Comparison of ENCODE assay signal across 8 mouse cellular contexts in genomic region chr3:32530041-32530440, GRCm38 (mm10). TPM values are rescaled to one million over a fixed set of nuclear protein-coding genes. Genes with fewer than 3 reads are reported as not detected.
DNase-seq lines count a peak whose midpoint lies in the region; ATAC-seq and TF ChIP-seq lines count a peak whose summit lies in the region.

No protein-coding gene starts in this region.

- H3K27me3 ChIP-seq in kidney, embryonic 16.5 days (ENCODE audit: insufficient read depth, low read length) = no peaks in the 10 kb centered on the region
- no peaks in the 10 kb centered on the region for H3K27me3 ChIP-seq in hindbrain, embryonic 14.5 days (ENCODE audit: control insufficient read depth, insufficient read depth, low read length)
- H3K27me3 ChIP-seq in midbrain, embryonic 16.5 days (ENCODE audit: control insufficient read depth, insufficient read depth, low read depth, low read length) = no peaks in the 10 kb centered on the region

- H3K27ac ChIP-seq in kidney, embryonic 16.5 days (ENCODE audit: low read length) = no peak overlapping the region
- no peak overlapping the region for H3K27ac ChIP-seq in cortical plate, adult 2 months (ENCODE audit: insufficient read depth, low read length)
- 0 out of 2 replicates have a peak overlapping the region, but pooled peaks have one; percentile 72 for H3K27ac ChIP-seq in hindbrain, embryonic 14.5 days
- peak overlapping the region; percentile 85 for H3K27ac ChIP-seq in midbrain, embryonic 16.5 days (ENCODE audit: low read length)

- WGBS in kidney, embryonic 16.5 days = 15% methylated on average over 5 of the region's 5 CpGs
- 14% methylated on average over 5 of the region's 5 CpGs for whole genome bisulfite sequencing in hindbrain, embryonic 14.5 days
- WGBS in midbrain, embryonic 16.5 days = 15% methylated on average over 5 of the region's 5 CpGs

- DNase-seq in kidney, postnatal 25 days = no peak
- no peak for DNase-seq in hindbrain, embryonic 14.5 days (ENCODE audit: low spot score)
- no peak for DNase-seq in adrenal gland, adult 18-20 months (ENCODE audit: low spot score in 2 of 2)
- DNase-seq in natural killer cell, adult 2 months (ENCODE audit: low spot score in 2 of 2) = no peak

- H3K36me3 ChIP-seq in kidney, embryonic 16.5 days (ENCODE audit: insufficient read depth, low read length) = peaks cover 27% of the 10 kb centered on the region; the same call in 1 of the 2 replicates
- H3K36me3 ChIP-seq in hindbrain, embryonic 14.5 days (replicated peaks; ENCODE audit: control insufficient read depth, insufficient read depth) = peaks cover 33% of the 10 kb centered on the region
- peaks cover 12% of the 10 kb centered on the region; the same call in 1 of the 2 replicates for H3K36me3 ChIP-seq in midbrain, embryonic 16.5 days (ENCODE audit: control insufficient read depth, insufficient read depth, low read length)

- H3K9me3 ChIP-seq in kidney, embryonic 16.5 days (ENCODE audit: low read length) = peaks cover 7% of the 10 kb centered on the region
- 0 out of 2 replicates have a peak, but pooled peaks cover 5% of the 10 kb centered on the region for H3K9me3 ChIP-seq in hindbrain, embryonic 14.5 days (ENCODE audit: control insufficient read depth, low read length)
- no peaks in the 10 kb centered on the region for H3K9me3 ChIP-seq in midbrain, embryonic 16.5 days (replicated peaks; ENCODE audit: control insufficient read depth, low read length, poor library complexity, severe bottlenecking)

- H3K9ac ChIP-seq in kidney, embryonic 16.5 days (replicated peaks; ENCODE audit: low read length) = peak overlapping the region; percentile 78
- H3K9ac ChIP-seq in hindbrain, embryonic 14.5 days = peak overlapping the region; percentile 70
- H3K9ac ChIP-seq in midbrain, embryonic 16.5 days (ENCODE audit: low read depth, low read length) = peak overlapping the region; percentile 79; the same call in 1 of the 2 replicates

- H3K4me3 ChIP-seq in kidney, embryonic 16.5 days (ENCODE audit: low read length) = peak overlapping the region; percentile 77
- H3K4me3 ChIP-seq in cortical plate, adult 2 months (ENCODE audit: insufficient read depth, low read length) = peak overlapping the region; percentile 88; the same call in 1 of the 2 replicates
- peak overlapping the region; percentile 75 for H3K4me3 ChIP-seq in hindbrain, embryonic 14.5 days (replicated peaks; ENCODE audit: low read length)
- peak overlapping the region; percentile 90 for H3K4me3 ChIP-seq in midbrain, embryonic 16.5 days (ENCODE audit: low read depth, low read length)

- ATAC-seq in kidney, embryonic 16.5 days (ENCODE audit: low FRiP score, low TSS enrichment) = no peak
- no peak for ATAC-seq in hindbrain, embryonic 14.5 days (ENCODE audit: low FRiP score)
- no peak for ATAC-seq in midbrain, embryonic 16.5 days
- no peak for ATAC-seq in erythroid progenitor cell, adult 5-6 weeks (replicated peaks; ENCODE audit: low FRiP score, poor library complexity, severe bottlenecking)

- peaks cover 8% of the 10 kb centered on the region for H3K4me1 ChIP-seq in kidney, embryonic 16.5 days (ENCODE audit: insufficient read depth, low read length)
- H3K4me1 ChIP-seq in cortical plate, adult 2 months (ENCODE audit: control insufficient read depth, insufficient read depth, low read length) = peaks cover 1% of the 10 kb centered on the region; the same call in 1 of the 2 replicates
- H3K4me1 ChIP-seq in hindbrain, embryonic 14.5 days (replicated peaks; ENCODE audit: control insufficient read depth, insufficient read depth, low read length) = peaks cover 7% of the 10 kb centered on the region
- peaks cover 13% of the 10 kb centered on the region for H3K4me1 ChIP-seq in midbrain, embryonic 16.5 days (ENCODE audit: control insufficient read depth, insufficient read depth, low read length)

- H3K4me2 ChIP-seq in kidney, embryonic 16.5 days (replicated peaks; ENCODE audit: low read depth, low read length) = peak overlapping the region; percentile 69
- H3K4me2 ChIP-seq in hindbrain, embryonic 14.5 days (replicated peaks) = peak overlapping the region; percentile 64
- peak overlapping the region; percentile 76 for H3K4me2 ChIP-seq in midbrain, embryonic 16.5 days (ENCODE audit: low read length)

- TF ChIP-seq POLR2A in cortical plate, adult 2 months (IDR thresholded peaks at IDR 0.05; ENCODE audit: extremely low read depth, insufficient read depth, low read length) = no peak

- no peak for TF ChIP-seq CTCF in cortical plate, adult 2 months (IDR thresholded peaks at IDR 0.05; ENCODE audit: extremely low read depth, insufficient read depth, low read length)

RNA-seq across cellular contexts. Expression of gene Mfn1, which starts 0.8 kb away (rescaled TPM):
- polyA plus RNA-seq in kidney, embryonic 16.5 days (2015; fragmentation: Nextera tagmentation; extraction: Ambion mirVana) = 35.2 and 37.6 TPM in 2 replicates
- polyA plus RNA-seq in cortical plate, adult 2 months (2012; rRNA removed) = 101 and 106 TPM in 2 replicates
- 34.6 and 41.7 TPM in 2 replicates for polyA plus RNA-seq in hindbrain, embryonic 14.5 days (2014; fragmentation: Nextera tagmentation; extraction: Ambion mirVana)
- 41.7 and 43.5 TPM in 2 replicates for polyA plus RNA-seq in midbrain, embryonic 16.5 days (2015; fragmentation: Nextera tagmentation; extraction: Ambion mirVana)
- 10 to 100 TPM; 96.4 to 98.4 TPM for total RNA-seq in adrenal gland, adult 18-20 months (2021)
- 27.2 and 40.0 TPM in 2 replicates for total RNA-seq in erythroid progenitor cell, adult 5-6 weeks (2015; ENCODE audit: low replicate concordance)
- 15.8 and 51.1 TPM in 2 replicates for total RNA-seq in erythroid progenitor cell, adult 5-6 weeks (2017; ENCODE audit: low replicate concordance)

RNA-seq across cellular contexts. Expression of gene Zfp639, which starts 20.0 kb away (rescaled TPM):
- 38.6 and 42.2 TPM in 2 replicates for polyA plus RNA-seq in kidney, embryonic 16.5 days (2015; fragmentation: Nextera tagmentation; extraction: Ambion mirVana)
- 52.0 and 52.8 TPM in 2 replicates for polyA plus RNA-seq in cortical plate, adult 2 months (2012; rRNA removed)
- 39.6 and 44.1 TPM in 2 replicates for polyA plus RNA-seq in hindbrain, embryonic 14.5 days (2014; fragmentation: Nextera tagmentation; extraction: Ambion mirVana)
- polyA plus RNA-seq in midbrain, embryonic 16.5 days (2015; fragmentation: Nextera tagmentation; extraction: Ambion mirVana) = 36.6 and 41.7 TPM in 2 replicates
- 10 to 100 TPM; 24.9 to 31.9 TPM for total RNA-seq in adrenal gland, adult 18-20 months (2021)
- total RNA-seq in erythroid progenitor cell, adult 5-6 weeks (2015; ENCODE audit: low replicate concordance) = 46.1 and 51.2 TPM in 2 replicates
- 12.1 and 18.3 TPM in 2 replicates for total RNA-seq in erythroid progenitor cell, adult 5-6 weeks (2017; ENCODE audit: low replicate concordance)

RNA-seq across cellular contexts. Expression of gene Kcnmb3, which starts 38.0 kb away (rescaled TPM):
- 0.23 and 0.26 TPM in 2 replicates for polyA plus RNA-seq in kidney, embryonic 16.5 days (2015; fragmentation: Nextera tagmentation; extraction: Ambion mirVana)
- not detected in 2 replicates for polyA plus RNA-seq in cortical plate, adult 2 months (2012; rRNA removed)
- 0.11 TPM in 1 of 2 replicates, not detected in the other for polyA plus RNA-seq in hindbrain, embryonic 14.5 days (2014; fragmentation: Nextera tagmentation; extraction: Ambion mirVana)
- 0.10 and 0.16 TPM in 2 replicates for polyA plus RNA-seq in midbrain, embryonic 16.5 days (2015; fragmentation: Nextera tagmentation; extraction: Ambion mirVana)
- total RNA-seq in adrenal gland, adult 18-20 months (2021) = not detected
- not detected in 2 replicates for total RNA-seq in erythroid progenitor cell, adult 5-6 weeks (2015; ENCODE audit: low replicate concordance)
- total RNA-seq in erythroid progenitor cell, adult 5-6 weeks (2017; ENCODE audit: low replicate concordance) = not detected in 2 replicates

Comparison
In these comparisons a context has a peak if more than half of its experiments do, and no peak if none do; other contexts are left out.
1. H3K27ac ChIP-seq: peak in hindbrain, embryonic 14.5 days (single experiment) and midbrain, embryonic 16.5 days (single experiment); none in kidney, embryonic 16.5 days (single experiment) and cortical plate, adult 2 months (single experiment).
2. Peak in every context shown above with its lines, with median percentiles within 50 percentile points of each other: H3K4me2 ChIP-seq, H3K4me3 ChIP-seq and H3K9ac ChIP-seq.